Mouse (Mus musculus): ENCODE measurements around the gene Tbc1d4. TPM values are rescaled to one million over a fixed set of nuclear protein-coding genes. Genes with fewer than 3 reads are reported as not detected.

Gene Tbc1d4
- total RNA-seq, 2 experiments from 2014 or later: 34.7 to 39.6 TPM

- peak; percentile 60 to 79 for DNase-seq
- intact Hi-C loops (cut with DNase I): loop anchor here (5.0 kb wide), 1 partner anchor 192 kb away; the partner anchor contains the start of gene Uchl3
These were observed 148.2 kb downstream of the Tbc1d4 start for GRCm38 (mm10) chr14:101460768-101461167.

DNA sequence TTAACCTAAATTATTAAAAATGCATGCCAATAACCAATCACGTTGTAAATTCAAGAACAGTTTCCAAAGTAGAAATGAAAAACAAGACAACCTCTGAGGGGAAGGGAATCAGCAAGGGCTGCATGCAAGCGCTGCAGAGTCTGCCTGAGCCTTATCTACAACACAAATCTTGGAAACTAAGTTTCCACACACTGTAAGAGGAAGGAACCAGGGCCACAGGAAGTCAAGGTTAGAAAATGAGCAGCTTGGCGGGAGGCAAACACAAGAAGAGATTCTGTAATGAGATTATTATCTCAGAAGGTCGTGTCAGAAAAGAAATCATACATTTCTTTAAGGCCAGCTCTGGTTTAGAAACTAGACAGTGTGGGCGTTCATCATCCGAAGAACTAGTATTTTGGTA, 156.1 kb downstream of the Tbc1d4 start:
- DNase-seq: no peak
- intact Hi-C loops (cut with DNase I): no loop called here

DNA sequence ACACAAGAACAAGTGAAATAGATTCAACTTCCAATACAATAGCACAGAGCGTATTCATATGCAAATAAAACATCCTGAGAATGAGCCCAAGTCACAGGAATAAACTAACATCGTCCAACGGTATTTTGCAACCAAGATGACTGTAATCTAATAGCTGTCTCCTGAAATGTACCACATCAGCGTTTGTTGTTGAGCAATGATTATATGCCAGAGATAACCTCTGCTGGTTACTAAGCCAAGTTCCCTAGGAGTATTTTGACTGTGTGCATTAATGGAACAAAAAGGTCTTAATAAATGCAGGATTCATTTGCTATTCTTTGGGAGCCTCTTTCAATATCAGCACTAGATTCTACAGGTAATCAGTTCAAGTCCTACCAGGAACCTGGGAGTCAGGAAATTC, 161.1 kb downstream of the Tbc1d4 start:
- intact Hi-C loops (cut with DNase I): no loop called here
- DNase-seq: no peak

DNA sequence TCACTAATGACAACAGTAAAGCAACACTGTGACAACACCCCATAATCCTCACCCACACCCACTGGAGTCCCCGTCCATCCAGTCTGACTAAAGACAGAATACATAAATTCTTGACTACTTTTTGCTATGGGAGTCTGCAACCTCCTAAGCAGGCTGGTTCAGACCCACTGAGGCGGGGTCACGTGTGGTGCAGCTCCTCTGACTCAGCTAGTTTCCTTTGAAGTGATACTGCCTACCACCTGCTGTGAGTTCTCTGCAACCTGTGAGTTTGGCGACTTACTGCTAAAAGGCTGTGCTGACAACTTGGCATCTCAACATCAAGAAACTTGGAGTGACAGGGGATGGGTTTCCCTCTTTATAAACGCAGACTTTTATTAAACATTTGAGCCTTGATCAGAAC, 163.8 kb downstream of the Tbc1d4 start:
- intact Hi-C loops (cut with DNase I): no loop called here
- no peak for DNase-seq

DNA sequence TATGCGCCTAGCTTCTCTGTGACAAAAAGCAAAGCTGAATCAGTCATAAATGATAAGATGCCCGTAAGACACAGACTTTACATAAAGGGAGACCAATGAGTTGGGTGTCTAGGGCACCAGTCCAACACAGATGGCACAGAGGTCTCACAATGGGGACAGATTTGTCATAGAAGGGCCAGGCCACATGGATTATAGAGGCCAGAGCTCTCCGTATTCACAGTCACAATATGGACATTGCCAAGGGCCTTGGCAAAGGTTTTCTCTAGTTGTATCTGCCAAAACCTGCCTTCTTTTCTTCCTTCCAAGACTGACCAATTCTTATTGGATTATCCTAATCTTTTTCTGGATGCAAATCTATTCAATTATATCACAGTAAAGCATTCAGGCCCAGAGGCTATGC, 171.1 kb downstream of the Tbc1d4 start:
- DNase-seq: no peak
- intact Hi-C loops (cut with DNase I): no loop called here

DNA sequence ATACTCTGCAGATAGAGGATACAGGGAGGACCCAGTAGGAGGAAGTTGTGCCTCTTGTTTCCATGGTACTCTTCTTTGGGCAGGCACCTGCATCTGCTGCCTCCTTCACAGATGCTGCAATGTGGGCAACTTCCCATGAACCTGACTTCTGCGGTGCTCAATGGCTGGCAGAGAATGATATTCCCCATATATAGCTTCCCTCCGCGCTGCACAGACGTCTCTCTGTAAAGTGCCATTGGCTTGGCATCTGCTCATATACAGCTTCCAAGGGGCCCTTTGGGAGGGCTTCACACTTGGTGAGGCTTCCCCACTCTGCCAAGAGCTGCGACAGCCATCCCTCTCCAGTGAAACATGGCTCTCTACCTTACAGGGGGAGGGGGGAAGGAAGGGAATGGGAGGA, 178.5 kb downstream of the Tbc1d4 start:
- no peak for DNase-seq

GRCm38 (mm10) chr14:101428805-101429516, 180.0 kb downstream of the Tbc1d4 start:
- peak; percentile 18 to 47 for DNase-seq
- intact Hi-C loops (cut with DNase I): loop anchor here (2.0 kb wide), 1 partner anchor 1496 kb away; no protein-coding TSS in a partner anchor

More for the DNA sequence above, 178.5 kb downstream of the Tbc1d4 start:
- intact Hi-C loops (cut with DNase I): no loop called here

- intact Hi-C loops (cut with DNase I): no loop called here
- no peak for DNase-seq
These were observed 191.3 kb downstream of the Tbc1d4 start for GRCm38 (mm10) chr14:101417679-101418078.

Other genes with a start within 250 kb of the Tbc1d4 start
- gene Commd6, start 31.5 kb upstream of the Tbc1d4 start, total RNA-seq (2021): 10 to 100 TPM; 32.4 to 35.6 TPM
- gene Uchl3, start 44.8 kb upstream of the Tbc1d4 start, total RNA-seq (2021): 10 to 100 TPM; 29.9 to 32.9 TPM
- 1 to 10 TPM in 1 of 2 experiments, under 1 TPM in 1; 0.93 to 1.2 TPM for gene Gm9922, start 120.6 kb upstream of the Tbc1d4 start, total RNA-seq (2021)
- gene Lmo7, start 120.8 kb upstream of the Tbc1d4 start, total RNA-seq (2021): 100 to 1,000 TPM; 395 to 436 TPM

All from heart, postnatal 10 days (tissue).